13 mouse cellular contexts compared by ENCODE assay signal in the genomic region with DNA sequence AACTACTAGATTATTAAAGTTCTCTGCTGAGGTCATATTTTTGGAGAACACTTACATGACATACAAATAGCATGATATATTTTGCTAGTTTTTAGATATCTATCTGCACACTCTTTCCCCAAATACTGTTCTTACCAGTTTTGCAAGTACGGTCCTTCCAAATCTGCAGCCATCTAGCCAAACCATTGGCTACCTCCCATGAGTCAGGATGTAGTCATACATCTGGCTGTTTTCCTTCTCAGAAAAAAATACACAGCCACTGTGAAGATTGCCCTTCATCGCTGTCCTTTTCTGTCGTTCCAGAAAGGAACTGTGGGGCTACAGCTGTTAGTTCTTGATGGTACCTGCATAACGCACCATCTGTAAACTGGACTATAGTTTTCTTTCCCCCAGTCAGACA.
"Had no signal": no experiment of that assay in that cellular context is flagged by ENCODE, and none has a peak within 500 bp of the region (broad histone marks: within the 10 kb centered on the region; RNA-seq: fewer than 3 reads in every experiment).

No protein-coding gene starts in this region.

- DNase-seq: kidney, postnatal 10 days; kidney, postnatal 36 days; layer of hippocampus, postnatal 36 days; liver, embryonic 13.5 days; lung, adult 2 months; lung, postnatal 14 days; lung, postnatal 4 days; midbrain, embryonic 14.5 days; right cerebral cortex, adult 18-20 months; right cerebral cortex, postnatal 14 days; right cerebral cortex, postnatal 4 days; spleen, adult 18-20 months; thymus, postnatal 36 days had no signal
